Comparison of ENCODE assay signal across 8 mouse cellular contexts in genomic region chr17:35822964-35823937, GRCm38 (mm10). TPM values are rescaled to one million over a fixed set of nuclear protein-coding genes. Genes with fewer than 3 reads are reported as not detected.
DNase-seq lines count a peak whose midpoint lies in the region; ATAC-seq and TF ChIP-seq lines count a peak whose summit lies in the region.

Gene Flot1 (plus strand): TSS chr17:35823230.

- H3K4me1 ChIP-seq in embryonic facial prominence, embryonic 12.5 days, result peaks cover 9% of the 10 kb centered on the region
- peaks cover 36% of the 10 kb centered on the region for H3K4me1 ChIP-seq in limb, embryonic 15.5 days
- H3K4me1 ChIP-seq in midbrain, postnatal 0 days (ENCODE audit: insufficient read depth, low read length), result peaks cover 5% of the 10 kb centered on the region; the same call in 1 of the 2 replicates

- H3K9ac ChIP-seq in embryonic facial prominence, embryonic 12.5 days, result peak within 1 kb of the TSS; percentile 74
- H3K9ac ChIP-seq in limb, embryonic 15.5 days, result peak within 1 kb of the TSS; percentile 65
- H3K9ac ChIP-seq in midbrain, postnatal 0 days (replicated peaks; ENCODE audit: low read length, poor library complexity, severe bottlenecking), result peak within 1 kb of the TSS; percentile 86

- H3K27ac ChIP-seq in embryonic facial prominence, embryonic 12.5 days, result peak within 1 kb of the TSS; percentile 84
- H3K27ac ChIP-seq in limb, embryonic 15.5 days, result peak within 1 kb of the TSS; percentile 85
- peak within 1 kb of the TSS; percentile 85 for H3K27ac ChIP-seq in midbrain, postnatal 0 days (ENCODE audit: low read depth, low read length)

- no peaks in the 10 kb centered on the region for H3K27me3 ChIP-seq in embryonic facial prominence, embryonic 12.5 days
- no peaks in the 10 kb centered on the region for H3K27me3 ChIP-seq in limb, embryonic 15.5 days
- H3K27me3 ChIP-seq in midbrain, postnatal 0 days (ENCODE audit: insufficient read depth, low read length), result peaks cover 7% of the 10 kb centered on the region

- peak; percentile 99 for DNase-seq in 3T3-L1 (ENCODE audit: low read depth, low spot score)
- DNase-seq in adrenal gland, postnatal 25 days, result peak; percentile 87
- DNase-seq in heart, adult 11 months, result peak; percentile 99
- peak; percentile 89 for DNase-seq in kidney, adult 18-20 months
- DNase-seq in midbrain, postnatal 0 days (ENCODE audit: low spot score), result peak; percentile 91
- DNase-seq in spleen, postnatal 36 days (ENCODE audit: low spot score in 2 of 2), result peak; percentile 74 to 86

- no peaks in the 10 kb centered on the region for H3K9me3 ChIP-seq in embryonic facial prominence, embryonic 12.5 days
- no peaks in the 10 kb centered on the region for H3K9me3 ChIP-seq in limb, embryonic 15.5 days
- H3K9me3 ChIP-seq in midbrain, postnatal 0 days (ENCODE audit: low read length), result no peaks in the 10 kb centered on the region

- H3K4me3 ChIP-seq in embryonic facial prominence, embryonic 12.5 days, result peak within 1 kb of the TSS; percentile 60
- H3K4me3 ChIP-seq in limb, embryonic 15.5 days, result peak within 1 kb of the TSS; percentile 64
- peak within 1 kb of the TSS; percentile 75 for H3K4me3 ChIP-seq in midbrain, postnatal 0 days (ENCODE audit: low read depth, low read length)

- ATAC-seq in embryonic facial prominence, embryonic 12.5 days (ENCODE audit: insufficient number of reproducible peaks, insufficient read depth, low FRiP score, low TSS enrichment), result peak; percentile 87
- ATAC-seq in limb, embryonic 15.5 days (ENCODE audit: insufficient number of reproducible peaks, low FRiP score, low TSS enrichment, low read depth), result peak; percentile 87
- peak; percentile 84 for ATAC-seq in midbrain, postnatal 0 days (ENCODE audit: low FRiP score)

- peak within 1 kb of the TSS; percentile 93 for H3K4me2 ChIP-seq in embryonic facial prominence, embryonic 12.5 days (replicated peaks)
- H3K4me2 ChIP-seq in limb, embryonic 15.5 days, result peak within 1 kb of the TSS; percentile 94
- H3K4me2 ChIP-seq in midbrain, postnatal 0 days (ENCODE audit: low read depth, low read length, poor library complexity, severe bottlenecking), result peak within 1 kb of the TSS; percentile 72

- peaks cover 28% of the 10 kb centered on the region for H3K36me3 ChIP-seq in embryonic facial prominence, embryonic 12.5 days
- peaks cover 36% of the 10 kb centered on the region for H3K36me3 ChIP-seq in limb, embryonic 15.5 days
- H3K36me3 ChIP-seq in midbrain, postnatal 0 days (ENCODE audit: insufficient read depth, low read length), result peaks cover 15% of the 10 kb centered on the region

- no peak for TF ChIP-seq CTCF in midbrain, postnatal 0 days (IDR thresholded peaks at IDR 0.05)

- WGBS in embryonic facial prominence, embryonic 12.5 days, result 1% methylated on average over 40 of the region's 47 CpGs
- under 1% methylated on average over 45 of the region's 47 CpGs for WGBS in limb, embryonic 15.5 days
- WGBS in midbrain, postnatal 0 days, result under 1% methylated on average over 35 of the region's 47 CpGs

RNA-seq across cellular contexts. Expression of gene Flot1, which starts in this region (rescaled TPM):
- total RNA-seq in adrenal gland, postnatal 25 days (2021), result 61.0 and 94.1 TPM in 2 replicates
- polyA plus RNA-seq in embryonic facial prominence, embryonic 12.5 days (2016; fragmentation: Nextera tagmentation; extraction: Ambion mirVana), result 50.7 and 60.3 TPM in 2 replicates
- polyA plus RNA-seq in limb, embryonic 15.5 days (2015; fragmentation: Nextera tagmentation; extraction: Ambion mirVana), result 60.2 and 70.9 TPM in 2 replicates
- total RNA-seq in midbrain, postnatal 0 days (2014; rRNA removed), result 112 and 122 TPM in 2 replicates
- polyA plus RNA-seq in midbrain, postnatal 0 days (2015; fragmentation: Nextera tagmentation; extraction: Ambion mirVana), result 124 and 140 TPM in 2 replicates

Comparison
In these comparisons a context has a peak if more than half of its experiments do, and no peak if none do; other contexts are left out.
1. Peak in every context shown above with its lines: DNase-seq, ATAC-seq, H3K4me3 ChIP-seq and H3K27ac ChIP-seq.